Mouse (Mus musculus): Measurements from ENCODE around the gene Nlgn2.

DNA sequence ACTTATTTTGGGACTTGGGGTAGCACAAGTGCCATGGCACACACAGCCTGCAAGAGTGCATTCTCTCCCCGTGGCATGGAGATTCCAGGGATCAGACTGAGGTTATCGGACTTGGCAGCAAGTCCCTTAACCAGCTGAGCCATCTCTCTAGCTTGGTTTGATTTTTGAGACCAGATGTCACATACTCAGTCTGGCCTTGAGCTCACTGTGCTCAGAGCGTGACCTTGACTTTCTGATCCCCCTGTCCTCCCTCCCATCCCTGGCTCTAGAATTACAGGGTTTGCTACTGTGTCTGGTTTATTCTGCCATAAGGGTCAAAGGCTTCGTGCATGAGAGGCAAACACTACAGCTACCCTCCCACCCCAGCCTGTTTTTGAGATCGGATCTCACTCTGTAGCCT, 48.2 kb downstream of the Nlgn2 start:
- TF ChIP-seq CTCF (IDR thresholded peaks at IDR 0.05; ENCODE audit: insufficient read depth, low read length) (no peak), POLR2A (IDR thresholded peaks at IDR 0.05; ENCODE audit: borderline replicate concordance, extremely low read depth, low read depth, low read length) (no peak)

Data from lung, adult 2 months (tissue).